Mouse (Mus musculus) heart, embryonic 12.5 days (tissue): ENCODE measurements at regions not wholly inside any gene's neighbourhood (a gene's known extent, or its start where the extent isn't known, plus 50 kb on each side); places are given as distances from the start of the nearest gene placed in this dataset.

Source experiments
- ATAC-seq: fragments of 200-750 bp; cut with Nextera tagmentation; 2 replicates; pipeline ENCODE4 v1.8.0; 2017; ENCODE audit warnings: moderate TSS enrichment, moderate library complexity; ENCODE audit not compliant: insufficient number of reproducible peaks, low FRiP score
- H3K27ac ChIP-seq: fragments of 300-500 bp; sonication (generic); 2 replicates; pipeline ENCODE4 v1.5.1; 2016; ENCODE audit warnings: mild to moderate bottlenecking, moderate library complexity; ENCODE audit not compliant: poor library complexity, severe bottlenecking
- H3K27me3 ChIP-seq: fragments of 300-500 bp; sonication (generic); replicated peaks from 2 replicates; pipeline ENCODE4 v1.6.1; 2016; ENCODE audit warnings: mild to moderate bottlenecking, moderate library complexity
- H3K36me3 ChIP-seq: fragments of 300-500 bp; sonication (generic); 2 replicates; pipeline ENCODE4 v1.6.1; 2016; ENCODE audit warnings: mild to moderate bottlenecking, moderate library complexity
- H3K4me1 ChIP-seq: fragments of 300-500 bp; sonication (generic); replicated peaks from 2 replicates; pipeline ENCODE4 v1.6.1; 2016; ENCODE audit warnings: mild to moderate bottlenecking
- H3K4me2 ChIP-seq: fragments of 300-500 bp; sonication (generic); 2 replicates; pipeline ENCODE4 v1.6.1; 2016; ENCODE audit warnings: mild to moderate bottlenecking, moderate library complexity
- H3K4me3 ChIP-seq: fragments of 300-500 bp; sonication (generic); 2 replicates; pipeline ENCODE4 v1.5.1; 2016; ENCODE audit warnings: mild to moderate bottlenecking
- H3K9ac ChIP-seq: fragments of 300-500 bp; sonication (generic); 2 replicates; pipeline ENCODE4 v1.6.1; 2016; ENCODE audit warnings: mild to moderate bottlenecking, moderate library complexity
- H3K9me3 ChIP-seq: fragments of 300-500 bp; sonication (generic); replicated peaks from 2 replicates; pipeline ENCODE4 v1.6.1; 2016; ENCODE audit warnings: mild to moderate bottlenecking, moderate library complexity
- WGBS: fragments of 180-500 bp; shearing (Covaris S2); methylation state at CpG from one replicate; pipeline ENCODE4 v1.1.7; 2016; 5-methylcytosine and 5-hydroxymethylcytosine counted together

GRCm38 (mm10) chr9:83241119-83241518 lies 94.6 kb upstream of the Hmgn3 start:
- no peak for ATAC-seq
- WGBS = 70% methylated on average over 4 of the region's 4 CpGs
- H3K9ac ChIP-seq = no peak overlapping the region
- H3K27ac ChIP-seq = no peak overlapping the region
- no peak overlapping the region for H3K4me3 ChIP-seq
- H3K27me3 ChIP-seq = no peaks in the 10 kb centered on the region
- no peaks in the 10 kb centered on the region for H3K9me3 ChIP-seq
- H3K4me2 ChIP-seq = no peak overlapping the region
- H3K4me1 ChIP-seq = no peaks in the 10 kb centered on the region
- H3K36me3 ChIP-seq = no peaks in the 10 kb centered on the region

DNA sequence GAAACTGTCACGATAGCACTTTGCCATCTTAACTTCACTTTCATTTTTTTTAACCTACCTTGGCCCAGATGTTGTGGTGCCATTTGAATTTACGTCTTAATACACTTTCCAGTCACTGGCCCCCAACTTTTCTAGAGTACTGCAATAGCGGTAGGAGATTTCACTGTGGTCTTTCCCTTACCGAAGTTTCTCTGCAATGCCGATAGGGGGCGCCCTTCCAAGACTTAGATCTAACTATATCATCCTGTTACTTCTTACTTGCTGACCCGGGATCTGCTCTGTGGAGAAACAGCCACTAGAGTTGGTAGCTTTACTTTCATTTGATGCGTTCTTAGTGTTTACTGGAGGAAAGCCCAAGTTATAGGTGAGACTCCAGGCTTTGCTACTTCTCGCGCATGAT lies 92.6 kb upstream of the Hmgn3 start:
- WGBS = 73% methylated on average over 10 of the region's 10 CpGs
- Histone ChIP-seq H3K27me3 (no peaks in the 10 kb centered on the region), H3K27ac (no peak overlapping the region), H3K36me3 (no peaks in the 10 kb centered on the region), H3K9ac (no peak overlapping the region), H3K9me3 (no peaks in the 10 kb centered on the region), H3K4me2 (no peak overlapping the region), H3K4me1 (no peaks in the 10 kb centered on the region), H3K4me3 (no peak overlapping the region)
- no peak for ATAC-seq

GRCm38 (mm10) chr9:83221866-83222265 lies 75.4 kb upstream of the Hmgn3 start:
- H3K27ac ChIP-seq = no peak overlapping the region
- H3K4me1 ChIP-seq = no peaks in the 10 kb centered on the region
- no peaks in the 10 kb centered on the region for H3K27me3 ChIP-seq
- H3K9ac ChIP-seq = no peak overlapping the region
- H3K4me3 ChIP-seq = no peak overlapping the region
- H3K9me3 ChIP-seq = no peaks in the 10 kb centered on the region
- no peaks in the 10 kb centered on the region for H3K36me3 ChIP-seq
- ATAC-seq = no peak
- no peak overlapping the region for H3K4me2 ChIP-seq

GRCm38 (mm10) chr9:83202583-83202982 lies 56.1 kb upstream of the Hmgn3 start:
- Histone ChIP-seq H3K27ac (no peak overlapping the region), H3K4me1 (no peaks in the 10 kb centered on the region), H3K9ac (no peak overlapping the region), H3K4me3 (no peak overlapping the region), H3K27me3 (no peaks in the 10 kb centered on the region), H3K4me2 (no peak overlapping the region), H3K9me3 (no peaks in the 10 kb centered on the region), H3K36me3 (no peaks in the 10 kb centered on the region)
- ATAC-seq = no peak
- WGBS = 72% methylated on average over 5 of the region's 5 CpGs

DNA sequence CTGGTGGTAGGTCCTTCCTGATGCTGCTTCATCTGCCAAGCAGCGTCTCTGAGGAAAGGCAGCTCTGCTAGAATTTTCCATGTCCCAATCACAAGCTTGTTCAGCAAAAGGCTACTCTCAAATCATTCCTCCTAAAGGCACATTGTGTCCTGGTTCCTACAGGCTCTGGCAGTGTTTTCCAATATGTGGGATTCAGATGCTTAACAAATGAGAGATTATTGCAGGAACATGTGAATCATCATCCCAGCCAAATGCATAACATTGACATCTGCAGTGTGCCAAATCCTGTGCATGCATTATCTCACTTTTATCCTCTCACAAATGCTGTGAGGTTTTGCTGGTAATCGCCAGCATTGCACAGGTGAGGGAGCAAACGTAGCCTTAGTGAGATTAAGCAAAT lies 53.3 kb upstream of the Hmgn3 start:
- Histone ChIP-seq H3K4me2 (no peak overlapping the region), H3K9me3 (no peaks in the 10 kb centered on the region), H3K27me3 (no peaks in the 10 kb centered on the region), H3K9ac (no peak overlapping the region), H3K4me3 (no peak overlapping the region), H3K27ac (no peak overlapping the region), H3K36me3 (no peaks in the 10 kb centered on the region), H3K4me1 (no peaks in the 10 kb centered on the region)
- WGBS = 78% methylated on average over 3 of the region's 3 CpGs
- no peak for ATAC-seq

GRCm38 (mm10) chr9:83199176-83199575 lies 52.7 kb upstream of the Hmgn3 start:
- H3K4me2 ChIP-seq = no peak overlapping the region
- H3K9ac ChIP-seq = no peak overlapping the region
- H3K27me3 ChIP-seq = no peaks in the 10 kb centered on the region
- no peak overlapping the region for H3K27ac ChIP-seq
- 72% methylated on average over 3 of the region's 3 CpGs for WGBS
- H3K9me3 ChIP-seq = no peaks in the 10 kb centered on the region
- no peaks in the 10 kb centered on the region for H3K4me1 ChIP-seq
- no peak for ATAC-seq
- no peak overlapping the region for H3K4me3 ChIP-seq
- H3K36me3 ChIP-seq = no peaks in the 10 kb centered on the region

GRCm38 (mm10) chr9:83197013-83197412 lies 50.5 kb upstream of the Hmgn3 start:
- Histone ChIP-seq H3K27ac (no peak overlapping the region), H3K27me3 (no peaks in the 10 kb centered on the region), H3K4me1 (no peaks in the 10 kb centered on the region), H3K4me2 (no peak overlapping the region), H3K9ac (no peak overlapping the region), H3K9me3 (no peaks in the 10 kb centered on the region), H3K36me3 (no peaks in the 10 kb centered on the region), H3K4me3 (no peak overlapping the region)
- 67% methylated on average over 5 of the region's 5 CpGs for WGBS
- no peak for ATAC-seq
